Mouse (Mus musculus) heart, postnatal 0 days (tissue): ENCODE results near the gene Ccl4. TPM values are rescaled to one million over a fixed set of nuclear protein-coding genes. Genes with fewer than 3 reads are reported as not detected.

ENCODE experiments used
- ATAC-seq: fragments of 200-750 bp; cut with Nextera tagmentation; 2 replicates; pipeline ENCODE4 v1.8.0; 2017; ENCODE audit warnings: low read depth, moderate number of reproducible peaks, moderate library complexity; ENCODE audit not compliant: insufficient read depth
- DNase-seq: peaks from one replicate; pipeline ENCODE4 v3.0.0-alpha.2; 2016; ENCODE audit warnings: low spot score
- H3K27ac ChIP-seq: fragments of 300-500 bp; sonication (generic); 2 replicates; pipeline ENCODE4 v1.5.1; 2014; ENCODE audit warnings: low read depth, mild to moderate bottlenecking
- H3K27me3 ChIP-seq: fragments of 300-500 bp; sonication (generic); 2 replicates; pipeline ENCODE4 v1.6.1; 2014; ENCODE audit warnings: low read length, mixed read lengths; ENCODE audit not compliant: control insufficient read depth, insufficient read depth
- H3K36me3 ChIP-seq: fragments of 300-500 bp; sonication (generic); replicated peaks from 2 replicates; pipeline ENCODE4 v1.6.1; 2014; ENCODE audit warnings: low read length, mixed read lengths; ENCODE audit not compliant: control insufficient read depth, insufficient read depth
- H3K4me1 ChIP-seq: fragments of 300-500 bp; sonication (generic); 2 replicates; pipeline ENCODE4 v1.6.1; 2014; ENCODE audit warnings: antibody characterized with exemption; ENCODE audit not compliant: control insufficient read depth, insufficient read depth
- H3K4me2 ChIP-seq: fragments of 300-500 bp; sonication (generic); 2 replicates; pipeline ENCODE4 v1.6.1; 2014; ENCODE audit warnings: low read depth, mild to moderate bottlenecking, low read length, moderate library complexity
- H3K4me3 ChIP-seq: fragments of 300-500 bp; sonication (generic); 2 replicates; pipeline ENCODE4 v1.5.1; 2014; ENCODE audit warnings: low read depth, low read length
- H3K9ac ChIP-seq: fragments of 300-500 bp; sonication (generic); replicated peaks from 2 replicates; pipeline ENCODE4 v1.6.1; 2014; ENCODE audit warnings: low read depth, low read length, mixed read lengths
- H3K9me3 ChIP-seq: fragments of 300-500 bp; sonication (generic); replicated peaks from 2 replicates; pipeline ENCODE4 v1.6.1; 2016; ENCODE audit warnings: low read length; ENCODE audit not compliant: control insufficient read depth
- CTCF ChIP-seq: IDR thresholded peaks from 2 replicates; pipeline ENCODE4 v1.5.1; 2016; ENCODE audit warnings: antibody characterized with exemption, control low read depth, low read depth
- EP300 ChIP-seq: IDR thresholded peaks from 2 replicates; pipeline ENCODE4 v1.6.1; 2016; ENCODE audit warnings: antibody characterized with exemption, low read depth
- WGBS: fragments of 180-500 bp; shearing (Covaris S2); extraction: QIAGEN DNeasy Blood & Tissue Kit; methylation state at CpG from one replicate; pipeline ENCODE4 v1.1.7; 2014; 5-methylcytosine and 5-hydroxymethylcytosine counted together
- polyA plus RNA-seq: library from polyadenylated mRNA; unstranded; fragments of >200 nt; fragmentation: Nextera tagmentation; extraction: Ambion mirVana; gene quantifications from 2 replicates; pipeline ENCODE4 v1.2.1, GENCODE M21; 2015
- total RNA-seq: library from RNA; depleted of rRNA; stranded (reverse); fragments of >200 nt; gene quantifications from 2 replicates; pipeline ENCODE4 v1.2.3, GENCODE M21; 2014; ENCODE audit warnings: low replicate concordance; rRNA removed

The Ccl4 gene
- total RNA-seq (not detected in 2 replicates), polyA plus RNA-seq (0.98 and 1.7 TPM in 2 replicates)

DNA sequence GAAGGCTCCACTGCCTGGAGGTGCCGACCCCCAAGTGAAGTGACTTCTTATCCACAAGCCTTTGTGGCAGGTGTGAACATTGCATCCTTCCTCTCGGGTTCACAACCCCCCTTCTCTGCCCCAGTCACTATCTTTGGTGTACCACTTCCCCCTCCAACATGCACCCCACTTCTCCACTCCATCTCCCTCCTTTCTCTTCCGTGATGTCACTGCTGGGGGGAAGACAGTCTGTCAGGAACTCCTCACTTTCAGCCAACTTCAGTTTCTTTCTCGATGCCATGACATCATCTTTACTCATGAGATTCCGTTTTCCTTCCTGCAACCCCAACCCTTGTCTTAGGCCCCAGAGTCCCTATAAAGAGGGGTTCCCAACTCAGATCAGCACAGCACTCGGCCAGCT is at the start of gene Ccl4:
Gene Ccl4 (plus strand): TSS at position 381 of the 400 bp plus-strand sequence.
- 51% methylated on average over 6 of the region's 6 CpGs for WGBS
- no peaks in the 10 kb centered on the region for H3K4me1 ChIP-seq
- no peaks in the 10 kb centered on the region for H3K36me3 ChIP-seq
- H3K9me3 ChIP-seq: no peaks in the 10 kb centered on the region
- H3K27me3 ChIP-seq: no peaks in the 10 kb centered on the region
- H3K9ac ChIP-seq: no peak within 1 kb of the TSS
- DNase-seq: no peak
- no peak within 1 kb of the TSS for H3K27ac ChIP-seq
- no peak within 1 kb of the TSS for H3K4me3 ChIP-seq
- H3K4me2 ChIP-seq: no peak within 1 kb of the TSS
- no peak for ATAC-seq
- no peak for TF ChIP-seq CTCF
- TF ChIP-seq EP300: no peak

DNA sequence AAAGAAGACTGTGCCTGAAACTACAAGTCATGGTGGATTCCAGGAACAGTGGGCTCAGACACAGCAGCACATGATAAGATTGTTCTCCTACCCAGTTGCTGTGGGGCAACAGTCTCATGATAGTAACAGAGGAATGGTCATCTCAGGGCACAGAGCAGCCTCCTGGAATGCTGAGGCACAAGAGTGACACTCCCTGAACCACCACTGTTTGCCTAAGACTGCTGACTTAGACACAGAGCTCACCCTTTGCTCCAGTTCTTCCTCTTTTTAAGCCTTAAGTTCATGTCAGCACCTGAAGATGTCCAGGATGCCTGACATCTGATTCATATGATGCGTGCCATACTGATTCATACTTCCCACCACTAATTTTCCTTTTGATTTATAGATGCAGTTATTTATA is 45.8 kb upstream of the Ccl4 start:
- DNase-seq (no peak), ATAC-seq (no peak)
- Histone ChIP-seq H3K4me2 (no peak overlapping the region), H3K9me3 (no peaks in the 10 kb centered on the region), H3K36me3 (no peaks in the 10 kb centered on the region), H3K27me3 (no peaks in the 10 kb centered on the region), H3K4me1 (no peaks in the 10 kb centered on the region), H3K9ac (no peak overlapping the region), H3K4me3 (no peak overlapping the region), H3K27ac (no peak overlapping the region)
- TF ChIP-seq CTCF: no peak
- TF ChIP-seq EP300: no peak
- whole genome bisulfite sequencing: 79% methylated on average over 1 of the region's 1 CpGs

DNA sequence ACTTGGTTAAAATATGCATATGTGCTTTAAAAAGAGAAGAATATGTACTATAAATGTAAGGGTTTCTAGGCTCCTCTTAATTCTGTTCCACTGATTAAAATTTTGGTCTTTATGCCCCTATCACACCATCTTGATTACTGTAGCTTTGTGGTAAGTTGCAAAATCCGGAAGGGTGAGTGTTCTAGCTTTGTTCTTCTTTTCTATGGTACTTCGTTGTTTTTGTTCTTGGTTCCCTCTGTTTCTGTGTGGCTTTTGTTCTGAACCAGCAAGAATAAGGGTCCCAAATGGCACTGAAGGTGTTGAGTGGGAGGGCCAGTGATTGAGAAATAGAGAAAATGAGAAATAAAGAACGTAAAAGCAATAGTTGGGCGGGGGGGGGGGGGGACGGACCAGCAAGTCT is 44.1 kb upstream of the Ccl4 start:
- Histone ChIP-seq H3K9ac (no peak overlapping the region), H3K4me1 (no peaks in the 10 kb centered on the region), H3K9me3 (no peaks in the 10 kb centered on the region), H3K27ac (no peak overlapping the region), H3K4me3 (no peak overlapping the region), H3K4me2 (no peak overlapping the region), H3K36me3 (no peaks in the 10 kb centered on the region), H3K27me3 (no peaks in the 10 kb centered on the region)
- TF ChIP-seq EP300 (no peak), CTCF (no peak)
- 64% methylated on average over 5 of the region's 5 CpGs for WGBS
- ATAC-seq: no peak
- DNase-seq: no peak

DNA sequence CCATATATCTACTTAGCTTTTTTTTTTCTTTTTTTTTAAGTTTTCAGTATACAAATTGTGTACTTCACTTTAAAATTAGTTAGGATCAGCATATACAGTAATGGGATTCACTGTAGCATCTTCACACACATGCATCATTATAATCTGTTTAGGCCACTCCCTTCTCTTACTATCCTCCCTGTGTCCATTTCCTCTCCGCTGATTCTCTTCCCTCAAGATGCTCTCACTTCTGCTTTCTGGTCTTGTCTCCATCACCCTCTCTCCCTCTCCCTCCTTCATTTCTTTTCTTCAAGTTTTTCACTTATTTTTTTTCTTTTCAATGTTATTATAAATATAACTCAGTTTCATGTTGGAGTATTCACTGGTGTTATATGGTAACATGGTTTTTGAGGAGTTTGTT is 43.3 kb upstream of the Ccl4 start:
- WGBS: 87% methylated on average over 1 of the region's 1 CpGs
- Histone ChIP-seq H3K9me3 (no peaks in the 10 kb centered on the region), H3K36me3 (no peaks in the 10 kb centered on the region), H3K4me2 (no peak overlapping the region), H3K9ac (no peak overlapping the region), H3K4me3 (no peak overlapping the region), H3K27me3 (no peaks in the 10 kb centered on the region), H3K27ac (no peak overlapping the region), H3K4me1 (no peaks in the 10 kb centered on the region)
- DNase-seq (no peak), ATAC-seq (no peak)
- TF ChIP-seq EP300: no peak
- TF ChIP-seq CTCF: no peak

DNA sequence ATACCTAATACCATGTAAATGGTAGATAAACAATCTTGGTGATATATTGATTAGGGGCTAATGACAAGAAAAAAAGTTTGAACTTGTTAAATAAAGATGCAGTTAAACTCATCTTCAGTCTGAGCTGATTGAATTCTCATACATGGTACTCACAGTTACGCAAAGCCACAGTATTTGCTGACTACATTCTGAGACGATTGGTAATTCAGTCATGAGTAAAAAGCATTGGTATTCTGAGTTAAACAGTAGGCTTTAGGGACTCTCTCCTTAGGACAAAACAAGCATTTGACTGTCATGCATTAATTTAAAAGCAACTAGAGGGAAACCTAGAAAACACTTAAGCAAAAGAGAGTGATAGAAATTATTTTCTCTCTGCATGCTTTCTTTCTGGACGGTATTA is 38.8 kb upstream of the Ccl4 start:
- Histone ChIP-seq H3K9ac (no peak overlapping the region), H3K4me1 (no peaks in the 10 kb centered on the region), H3K27me3 (no peaks in the 10 kb centered on the region), H3K27ac (no peak overlapping the region), H3K36me3 (no peaks in the 10 kb centered on the region), H3K9me3 (no peaks in the 10 kb centered on the region), H3K4me2 (no peak overlapping the region), H3K4me3 (no peak overlapping the region)
- TF ChIP-seq EP300 (no peak), CTCF (no peak)
- WGBS: 82% methylated on average over 3 of the region's 3 CpGs
- no peak for DNase-seq
- no peak for ATAC-seq

DNA sequence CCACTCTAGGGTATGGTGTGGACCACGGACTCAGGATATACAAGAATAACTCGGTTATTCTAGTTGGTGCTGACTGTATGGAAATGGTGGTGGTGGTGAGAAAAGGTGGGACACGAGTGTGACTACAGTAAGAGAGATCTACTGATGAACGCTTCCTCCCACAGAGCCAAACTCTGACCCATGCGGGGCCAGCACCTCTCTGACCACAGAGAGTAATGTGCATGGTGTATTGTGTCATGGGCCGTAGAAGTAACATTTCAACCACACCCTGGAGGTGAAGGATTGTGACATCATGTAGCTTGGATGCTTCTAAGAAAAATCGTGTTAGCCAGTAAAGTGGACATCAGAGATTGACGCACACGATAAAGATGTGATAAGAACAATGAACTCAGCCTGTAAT is 33.6 kb upstream of the Ccl4 start:
- 0 out of 2 replicates have a peak, but pooled peaks cover 6% of the 10 kb centered on the region for H3K4me1 ChIP-seq
- H3K4me3 ChIP-seq: no peak overlapping the region
- ATAC-seq (no peak), DNase-seq (no peak)
- TF ChIP-seq CTCF: no peak
- TF ChIP-seq EP300: no peak
- no peaks in the 10 kb centered on the region for H3K36me3 ChIP-seq
- 83% methylated on average over 9 of the region's 9 CpGs for whole genome bisulfite sequencing
- no peak overlapping the region for H3K4me2 ChIP-seq
- H3K27ac ChIP-seq: no peak overlapping the region
- no peak overlapping the region for H3K9ac ChIP-seq
- H3K27me3 ChIP-seq: no peaks in the 10 kb centered on the region
- no peaks in the 10 kb centered on the region for H3K9me3 ChIP-seq
